Mouse (Mus musculus) lung, adult 10 weeks (tissue): Measurements from ENCODE around the gene Olfr733. TPM values are rescaled to one million over a fixed set of nuclear protein-coding genes. Genes with fewer than 3 reads are reported as not detected.

Experiments used
- polyA plus RNA-seq: library from polyadenylated mRNA; stranded (reverse); fragments of 350-450 nt; fragmentation: Illumina TruSeq; extraction: RNeasy Lipid Tissue Mini Kit (QIAGEN cat#74804); gene quantifications from one replicate; pipeline ENCODE4 v1.2.3, GENCODE M21; 2014; ENCODE audit warnings: low read depth, low replicate concordance; ENCODE audit not compliant: insufficient read depth

Olfr733 gene
- not detected for polyA plus RNA-seq

DNA sequence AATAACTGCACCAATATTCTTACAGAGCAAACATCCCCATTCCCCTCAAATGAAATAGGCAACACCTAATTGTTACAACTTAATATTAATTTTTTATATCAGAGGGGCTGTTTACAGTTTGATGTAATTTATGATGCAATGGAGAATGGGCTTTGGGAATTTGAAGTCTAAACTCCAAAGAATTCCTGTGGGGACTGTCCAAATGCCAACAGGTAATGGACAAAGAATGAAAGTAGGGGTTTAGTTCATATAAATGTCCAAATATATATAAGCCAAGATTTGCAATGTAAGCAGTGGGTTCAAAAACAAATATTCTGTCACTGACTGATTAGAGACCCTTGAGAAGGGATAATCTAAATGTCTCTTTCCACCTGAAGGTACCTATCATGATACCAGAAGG lies at the start of gene Olfr733:
TSS of gene Olfr733 (minus strand) at position 101 of the 400 bp plus-strand sequence.

GRCm38 (mm10) chr14:50348796-50349195 lies 47.5 kb upstream of the Olfr733 start, which contains the start of gene Olfr735:
Olfr735 (minus strand) TSS chr14:50348872.

DNA sequence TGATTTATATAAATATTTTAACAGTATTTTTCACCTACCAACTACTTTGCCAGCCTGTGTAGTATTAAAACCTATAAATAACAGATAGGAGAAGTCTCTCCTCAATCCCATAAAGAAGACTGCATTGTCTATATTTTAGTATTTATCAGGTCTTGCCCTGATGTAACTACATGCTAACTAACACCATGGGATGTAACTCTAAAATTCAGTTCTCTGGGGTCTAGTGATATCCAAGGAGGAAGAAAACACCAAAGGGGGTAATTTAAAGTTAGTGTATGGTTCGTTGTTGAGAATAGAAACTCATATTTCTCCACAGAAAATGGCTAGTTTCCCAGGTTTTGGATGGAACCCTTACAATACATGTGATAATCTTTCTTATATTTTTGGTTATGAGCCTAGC lies 25.3 kb upstream of the Olfr733 start, which contains the start of gene Olfr734:
TSS of gene Olfr734 (minus strand) at position 101 of the 400 bp plus-strand sequence.

GRCm38 (mm10) chr14:50284106-50284505 lies 17.2 kb downstream of the Olfr733 start, which contains the start of gene Olfr732:
Olfr732 (minus strand) TSS chr14:50284206.

Other genes starting within 250 kb of the Olfr733 start
- not detected for gene Olfr726, start 210.6 kb downstream of the Olfr733 start, polyA plus RNA-seq
- not detected for gene Olfr727, start 178.3 kb downstream of the Olfr733 start, polyA plus RNA-seq
- not detected for gene Olfr728, start 158.8 kb downstream of the Olfr733 start, polyA plus RNA-seq
- gene Olfr729, start 148.6 kb downstream of the Olfr733 start, polyA plus RNA-seq = not detected
- not detected for gene Olfr730, start 113.3 kb downstream of the Olfr733 start, polyA plus RNA-seq
- not detected for gene Olfr731, start 59.7 kb downstream of the Olfr733 start, polyA plus RNA-seq
- not detected for gene Olfr732, start 17.3 kb downstream of the Olfr733 start, polyA plus RNA-seq
- not detected for gene Olfr734, start 25.2 kb upstream of the Olfr733 start, polyA plus RNA-seq
- not detected for gene Olfr735, start 47.4 kb upstream of the Olfr733 start, polyA plus RNA-seq
- gene Tlr11, start 56.4 kb upstream of the Olfr733 start, polyA plus RNA-seq = 0.20 TPM
- gene Olfr736, start 79.6 kb upstream of the Olfr733 start, polyA plus RNA-seq = not detected
- gene Olfr738, start 106.0 kb upstream of the Olfr733 start, polyA plus RNA-seq = not detected
- not detected for gene Olfr739, start 117.1 kb upstream of the Olfr733 start, polyA plus RNA-seq
- not detected for gene Olfr740, start 144.0 kb upstream of the Olfr733 start, polyA plus RNA-seq
- gene Olfr741, start 171.2 kb upstream of the Olfr733 start, polyA plus RNA-seq = not detected
- not detected for gene Olfr742, start 202.1 kb upstream of the Olfr733 start, polyA plus RNA-seq
- gene Olfr743, start 220.3 kb upstream of the Olfr733 start, polyA plus RNA-seq = not detected